ENCODE assay signal across 27 mouse cellular contexts in genomic region chr17:10575306-10575705, GRCm38 (mm10).
"Had no signal": no experiment of that assay in that cellular context is flagged by ENCODE, and none has a peak within 500 bp of the region (broad histone marks: within the 10 kb centered on the region; RNA-seq: fewer than 3 reads in every experiment).

No protein-coding gene starts in this region.

- H3K27me3 ChIP-seq: heart, embryonic 12.5 days; hindbrain, embryonic 13.5 days; hindbrain, embryonic 15.5 days; kidney, embryonic 15.5 days; limb, embryonic 12.5 days; liver, embryonic 13.5 days; liver, embryonic 15.5 days had no signal

- H3K27ac ChIP-seq: gastrocnemius, adult 2 months; heart, embryonic 10.5 days; hindbrain, embryonic 13.5 days; hindbrain, embryonic 15.5 days; hindbrain, postnatal 0 days; kidney, embryonic 15.5 days; kidney, postnatal 0 days; layer of hippocampus, adult 2 months; left cerebral cortex, adult 2 months; limb, embryonic 10.5 days; limb, embryonic 12.5 days; liver, embryonic 13.5 days; liver, embryonic 15.5 days had no signal

- DNase-seq: gastrocnemius, adult 2 months; gastrocnemius, postnatal 10 days; gastrocnemius, postnatal 36 days; heart, adult 18-20 months; heart, postnatal 10 days; heart, postnatal 36 days; kidney, adult 11 months; kidney, adult 2 months; kidney, adult 9 months; kidney, postnatal 25 days; kidney, postnatal 4 days; liver; liver, embryonic 13.5 days had no signal

- H3K9me3 ChIP-seq: heart, embryonic 10.5 days; heart, embryonic 12.5 days; hindbrain, embryonic 13.5 days; hindbrain, embryonic 15.5 days; kidney, embryonic 15.5 days; limb, embryonic 10.5 days; limb, embryonic 12.5 days; liver, embryonic 13.5 days; liver, embryonic 15.5 days had no signal

- H3K4me2 ChIP-seq: heart, embryonic 12.5 days; hindbrain, embryonic 13.5 days; hindbrain, embryonic 15.5 days; kidney, embryonic 15.5 days; limb, embryonic 12.5 days; liver, embryonic 11.5 days; liver, embryonic 13.5 days; liver, embryonic 15.5 days had no signal

- ATAC-seq: hindbrain, postnatal 0 days; intestine, embryonic 16.5 days had no signal

- H3K36me3 ChIP-seq: heart, embryonic 10.5 days; heart, embryonic 12.5 days; hindbrain, embryonic 13.5 days; hindbrain, embryonic 15.5 days; kidney, embryonic 15.5 days; limb, embryonic 10.5 days; limb, embryonic 12.5 days; liver, embryonic 13.5 days; liver, embryonic 15.5 days had no signal

- H3K9ac ChIP-seq: heart, embryonic 12.5 days; hindbrain, embryonic 13.5 days; hindbrain, embryonic 15.5 days; kidney, embryonic 15.5 days; limb, embryonic 12.5 days; liver, embryonic 13.5 days; liver, embryonic 15.5 days had no signal

- H3K4me1 ChIP-seq: hindbrain, embryonic 13.5 days; hindbrain, embryonic 15.5 days; kidney, embryonic 15.5 days; limb, embryonic 12.5 days; liver, embryonic 13.5 days; liver, embryonic 15.5 days had no signal

- H3K4me3 ChIP-seq: gastrocnemius, adult 2 months; heart, embryonic 10.5 days; heart, embryonic 12.5 days; hindbrain, embryonic 13.5 days; hindbrain, embryonic 15.5 days; kidney, embryonic 15.5 days; layer of hippocampus, adult 2 months; left cerebral cortex, adult 2 months; limb, embryonic 10.5 days; limb, embryonic 12.5 days; liver, embryonic 13.5 days; liver, embryonic 15.5 days had no signal
